ENCODE assay signal across 15 mouse cellular contexts in genomic region chr5:90611996-90612611, GRCm38 (mm10). TPM values are rescaled to one million over a fixed set of nuclear protein-coding genes. Genes with fewer than 3 reads are reported as not detected.
A peak's percentile ranks its signal among the peaks of the same experiment; 100 is the strongest.
DNase-seq lines count a peak whose midpoint lies in the region; ATAC-seq and TF ChIP-seq lines count a peak whose summit lies in the region.
"Had no signal": no experiment of that assay in that cellular context is flagged by ENCODE, and none has a peak within 500 bp of the region (broad histone marks: within the 10 kb centered on the region; RNA-seq: fewer than 3 reads in every experiment).

No protein-coding gene starts in this region.

- TF ChIP-seq CTCF in MEL (IDR thresholded peaks at IDR 0.05 in 2 of 3, conservative IDR thresholded peaks at IDR 0.05 in 1 of 3; ENCODE audit: control insufficient read depth in 1 of 3, insufficient read depth in 1 of 3, low read depth in 2 of 3, low read length in 3 of 3, poor library complexity in 1 of 3, severe bottlenecking in 1 of 3): no peak
- no peak for TF ChIP-seq CTCF in hindbrain, postnatal 0 days (IDR thresholded peaks at IDR 0.05; ENCODE audit: low read depth)

- no peaks in the 10 kb centered on the region for H3K9me3 ChIP-seq in MEL (replicated peaks; ENCODE audit: insufficient read depth, low read length)
- H3K9me3 ChIP-seq in neural tube, embryonic 15.5 days (replicated peaks): no peaks in the 10 kb centered on the region
- no peaks in the 10 kb centered on the region for H3K9me3 ChIP-seq in hindbrain, postnatal 0 days (ENCODE audit: low read length)

- H3K79me2 ChIP-seq in MEL (ENCODE audit: control insufficient read depth, insufficient read depth, low read length, poor library complexity): no peaks in the 10 kb centered on the region

- no peaks in the 10 kb centered on the region for H3K27me3 ChIP-seq in MEL (ENCODE audit: control insufficient read depth in 1 of 2, insufficient read depth in 2 of 2, low read length in 2 of 2)
- no peaks in the 10 kb centered on the region for H3K27me3 ChIP-seq in neural tube, embryonic 15.5 days (replicated peaks)
- no peaks in the 10 kb centered on the region for H3K27me3 ChIP-seq in hindbrain, postnatal 0 days (ENCODE audit: insufficient read depth, low read length)

- no peak overlapping the region for H3K4me3 ChIP-seq in MEL (ENCODE audit: control insufficient read depth in 1 of 2, insufficient read depth in 1 of 2, low read depth in 2 of 2, low read length in 2 of 2)
- H3K4me3 ChIP-seq in neural tube, embryonic 15.5 days (replicated peaks): no peak overlapping the region
- H3K4me3 ChIP-seq in hindbrain, postnatal 0 days (ENCODE audit: low read length): no peak overlapping the region

- DNase-seq in B cell, adult 2 months: peak; percentile 51 to 62
- DNase-seq in MEL (ENCODE audit: low read depth, low spot score): peak; percentile 27
- no peak for DNase-seq in layer of hippocampus, adult 8-10 months (ENCODE audit: low spot score in 2 of 2)
- DNase-seq in hindbrain, postnatal 0 days (ENCODE audit: low spot score): no peak
- DNase-seq: adrenal gland, postnatal 10 days; cerebellum, postnatal 25 days; forebrain, postnatal 0 days; lung, postnatal 10 days had no signal

- ATAC-seq in inflammation-experienced regulatory T-cells, adult 6 months: peak; percentile 77
- peak; percentile 96 for ATAC-seq in neutrophil, adult 5-6 weeks (ENCODE audit: extremely low read depth, insufficient number of reproducible peaks, low FRiP score, poor library complexity, severe bottlenecking)
- ATAC-seq in neural tube, embryonic 15.5 days (ENCODE audit: low FRiP score): no peak
- ATAC-seq in hindbrain, postnatal 0 days: no peak
- ATAC-seq: forebrain, postnatal 0 days; midbrain, embryonic 16.5 days had no signal

- H3K9ac ChIP-seq in MEL (ENCODE audit: control insufficient read depth, low read depth, low read length, poor library complexity, severe bottlenecking): no peak overlapping the region
- no peak overlapping the region for H3K9ac ChIP-seq in neural tube, embryonic 15.5 days (replicated peaks)
- H3K9ac ChIP-seq in hindbrain, postnatal 0 days (replicated peaks; ENCODE audit: low read length): no peak overlapping the region
- H3K9ac ChIP-seq: forebrain, postnatal 0 days had no signal

- H3K4me1 ChIP-seq in MEL (ENCODE audit: control insufficient read depth in 1 of 2, insufficient read depth in 2 of 2, low read length in 2 of 2): no peaks in the 10 kb centered on the region
- H3K4me1 ChIP-seq in neural tube, embryonic 15.5 days: no peaks in the 10 kb centered on the region
- no peaks in the 10 kb centered on the region for H3K4me1 ChIP-seq in hindbrain, postnatal 0 days (ENCODE audit: insufficient read depth, low read length)

- TF ChIP-seq RAD21 in MEL (IDR thresholded peaks at IDR 0.05; ENCODE audit: low read depth, low read length): no peak

- no peaks in the 10 kb centered on the region for H3K36me3 ChIP-seq in MEL (ENCODE audit: control insufficient read depth in 1 of 2, insufficient read depth in 2 of 2, low read length in 2 of 2)
- H3K36me3 ChIP-seq in neural tube, embryonic 15.5 days: no peaks in the 10 kb centered on the region
- no peaks in the 10 kb centered on the region for H3K36me3 ChIP-seq in hindbrain, postnatal 0 days (ENCODE audit: insufficient read depth, low read length)

- H3K27ac ChIP-seq in MEL (ENCODE audit: control insufficient read depth, low read depth, low read length): no peak overlapping the region
- no peak overlapping the region for H3K27ac ChIP-seq in neural tube, embryonic 15.5 days (replicated peaks)
- no peak overlapping the region for H3K27ac ChIP-seq in hindbrain, postnatal 0 days

- TF ChIP-seq POLR2A in MEL (IDR thresholded peaks at IDR 0.05; ENCODE audit: control insufficient read depth in 1 of 2, insufficient read depth in 1 of 2, low read depth in 1 of 2, low read length in 2 of 2, poor library complexity in 1 of 2): no peak

- WGBS in neural tube, embryonic 15.5 days: 87% methylated on average over 6 of the region's 6 CpGs
- WGBS in hindbrain, postnatal 0 days: 88% methylated on average over 6 of the region's 6 CpGs

- no peak for TF ChIP-seq EP300 in MEL (IDR thresholded peaks at IDR 0.05; ENCODE audit: low read depth in 1 of 2, low read length in 2 of 2)

- no peak overlapping the region for H3K4me2 ChIP-seq in neural tube, embryonic 15.5 days
- H3K4me2 ChIP-seq in hindbrain, postnatal 0 days (ENCODE audit: low read depth, low read length): no peak overlapping the region

TF ChIP-seq in MEL, 35 proteins besides CTCF, POLR2A, EP300 and RAD21:
- TF ChIP-seq CHD1 (IDR thresholded peaks at IDR 0.05; ENCODE audit: low read depth, low read length): no peak
- no peak for TF ChIP-seq RCOR1 (IDR thresholded peaks at IDR 0.05; ENCODE audit: low read depth, low read length)
- TF ChIP-seq SIN3A (IDR thresholded peaks at IDR 0.05; ENCODE audit: low read length): no peak
- TF ChIP-seq MAFK (IDR thresholded peaks at IDR 0.05; ENCODE audit: borderline replicate concordance, low read depth, low read length): no peak
- TF ChIP-seq POLR2AphosphoS2 (IDR thresholded peaks at IDR 0.05; ENCODE audit: low read length): no peak
- no peak for TF ChIP-seq HCFC1 (IDR thresholded peaks at IDR 0.05; ENCODE audit: low read depth, low read length)
- no peak for TF ChIP-seq UBTF (IDR thresholded peaks at IDR 0.05; ENCODE audit: borderline replicate concordance, insufficient read depth, low read depth, low read length)
- TF ChIP-seq NRF1 (IDR thresholded peaks at IDR 0.05; ENCODE audit: insufficient read depth, low read depth, low read length, poor library complexity, severe bottlenecking): no peak
- TF ChIP-seq GABPA (IDR thresholded peaks at IDR 0.05; ENCODE audit: low read depth, low read length): no peak
- TF ChIP-seq ZKSCAN1 (IDR thresholded peaks at IDR 0.05; ENCODE audit: low read depth, low read length): no peak

RNA-seq across cellular contexts. Expression of gene Rassf6, which starts 28.4 kb away (rescaled TPM):
- total RNA-seq in MEL (2012; rRNA removed): not detected in 2 replicates
- polyA plus RNA-seq in MEL (2012; ENCODE audit: insufficient read depth in 1 of 2, insufficient read length in 2 of 2, low read depth in 1 of 2, low replicate concordance in 2 of 2, missing spikeins in 1 of 2): under 1 TPM in 1 of 2 experiments, not detected in 1; 0.39 TPM
- polyA plus RNA-seq in inflammation-experienced regulatory T-cells, adult 6 months (2017; shearing (Covaris generic)): 1 to 10 TPM; 1.7 to 3.9 (median 2.1) TPM
- total RNA-seq in neutrophil, adult 5-6 weeks (2017): 4.8 and 5.5 TPM in 2 replicates
- 1 to 10 TPM in 1 of 4 experiments, under 1 TPM in 3; 0.63 to 1.6 (median 0.78) TPM for total RNA-seq in layer of hippocampus, adult 8-10 months (2022)
- polyA plus RNA-seq in neural tube, embryonic 15.5 days (2015; fragmentation: Nextera tagmentation; extraction: Ambion mirVana): 3.1 and 5.6 TPM in 2 replicates
- 1.4 and 1.8 TPM in 2 replicates for total RNA-seq in hindbrain, postnatal 0 days (2014; rRNA removed)
- polyA plus RNA-seq in hindbrain, postnatal 0 days (2015; fragmentation: Nextera tagmentation; extraction: Ambion mirVana): 2.8 and 3.9 TPM in 2 replicates
- total RNA-seq: gastrocnemius, postnatal 4 days had no signal

RNA-seq across cellular contexts. Expression of gene 5830473C10Rik, which starts 51.2 kb away (rescaled TPM):
- 4.9 and 5.9 TPM in 2 replicates for total RNA-seq in MEL (2012; rRNA removed)
- 1 to 10 TPM in 1 of 2 experiments, not detected in 1; 9.3 TPM for polyA plus RNA-seq in MEL (2012; ENCODE audit: insufficient read depth in 1 of 2, insufficient read length in 2 of 2, low read depth in 1 of 2, low replicate concordance in 2 of 2, missing spikeins in 1 of 2)
- under 1 TPM in 1 of 3 experiments, not detected in 2; 0.30 TPM for polyA plus RNA-seq in inflammation-experienced regulatory T-cells, adult 6 months (2017; shearing (Covaris generic))
- total RNA-seq in neutrophil, adult 5-6 weeks (2017): not detected in 2 replicates
- total RNA-seq in layer of hippocampus, adult 8-10 months (2022): under 1 TPM in 1 of 4 experiments, not detected in 3; 0.16 TPM
- 0.09 and 0.10 TPM in 2 replicates for polyA plus RNA-seq in neural tube, embryonic 15.5 days (2015; fragmentation: Nextera tagmentation; extraction: Ambion mirVana)
- total RNA-seq in hindbrain, postnatal 0 days (2014; rRNA removed): not detected in 2 replicates
- 0.15 and 0.24 TPM in 2 replicates for polyA plus RNA-seq in hindbrain, postnatal 0 days (2015; fragmentation: Nextera tagmentation; extraction: Ambion mirVana)
- polyA plus RNA-seq: heart, postnatal 0 days; midbrain, embryonic 16.5 days; neural tube, embryonic 14.5 days had no signal

Comparison
In these comparisons a context has a peak if more than half of its experiments do, and no peak if none do; other contexts are left out.
1. DNase-seq: peak in B cell, adult 2 months (2 of 2) and MEL (single experiment); none in layer of hippocampus, adult 8-10 months (0 of 2) and hindbrain, postnatal 0 days (single experiment).
2. ATAC-seq: peak in inflammation-experienced regulatory T-cells, adult 6 months (single experiment) and neutrophil, adult 5-6 weeks (single experiment); none in neural tube, embryonic 15.5 days (single experiment) and hindbrain, postnatal 0 days (single experiment).